Mouse (Mus musculus) testis, adult 2 months (tissue): ENCODE measurements around the gene Gp5.

ENCODE experiments used
- CTCF ChIP-seq: fragments of 200-500 bp; IDR thresholded peaks from 2 replicates; pipeline ENCODE4 v1.5.1; 2012; ENCODE audit warnings: low read depth, mild to moderate bottlenecking, inconsistent platforms, low read length, moderate library complexity; ENCODE audit not compliant: control insufficient read depth, insufficient read depth, insufficient replicate concordance
- POLR2A ChIP-seq: fragments of 200-500 bp; IDR thresholded peaks from 2 replicates; pipeline ENCODE4 v1.6.1; 2012; ENCODE audit warnings: low read depth, mild to moderate bottlenecking, inconsistent platforms, low read length, moderate library complexity; ENCODE audit not compliant: control insufficient read depth

GRCm38 (mm10) chr16:30307306-30307705 lies 3.3 kb downstream of the Gp5 start:
- no peak for TF ChIP-seq POLR2A
- TF ChIP-seq CTCF = no peak
